Mouse (Mus musculus): ENCODE measurements at regions not wholly inside any gene's neighbourhood (a gene's known extent, or its start where the extent isn't known, plus 50 kb on each side); places are given as distances from the start of the nearest gene placed in this dataset.

- DNase-seq (ENCODE audit: low spot score in 2 of 2), result no peak
Observed at GRCm38 (mm10) chr2:173334856-173335595, 58.7 kb upstream of the Pmepa1 start.

- DNase-seq (ENCODE audit: low spot score in 2 of 2), result peak; percentile 7 to 44
Observed at GRCm38 (mm10) chr2:173335859-173336258, 59.5 kb upstream of the Pmepa1 start.

- DNase-seq (ENCODE audit: low spot score in 2 of 2), result no peak
Observed at GRCm38 (mm10) chr2:173337666-173338065, 61.3 kb upstream of the Pmepa1 start.

DNA sequence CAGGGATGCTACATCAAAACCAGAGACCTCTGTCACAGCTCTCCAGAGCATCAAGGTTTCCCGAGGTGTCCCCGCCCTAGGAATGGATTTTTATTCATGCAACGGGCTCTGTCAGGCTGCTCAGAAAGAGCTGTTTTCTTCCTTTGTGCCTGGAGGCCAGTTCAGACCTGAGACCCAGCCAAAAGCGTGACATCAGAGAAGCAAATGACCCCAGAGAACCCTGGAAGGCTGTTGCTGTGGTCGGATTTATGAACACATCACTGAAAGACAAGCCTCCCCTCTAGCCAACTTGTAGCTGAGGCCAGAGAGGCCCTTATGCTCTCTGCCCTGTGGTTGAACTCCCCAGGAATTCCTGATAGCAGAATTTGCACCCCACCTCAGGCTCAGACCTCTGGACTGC is 62.3 kb upstream of the Pmepa1 start:
- no peak for DNase-seq (ENCODE audit: low spot score in 2 of 2)

GRCm38 (mm10) chr2:173339211-173339610 is 62.9 kb upstream of the Pmepa1 start:
- no peak for DNase-seq (ENCODE audit: low spot score in 2 of 2)

DNA sequence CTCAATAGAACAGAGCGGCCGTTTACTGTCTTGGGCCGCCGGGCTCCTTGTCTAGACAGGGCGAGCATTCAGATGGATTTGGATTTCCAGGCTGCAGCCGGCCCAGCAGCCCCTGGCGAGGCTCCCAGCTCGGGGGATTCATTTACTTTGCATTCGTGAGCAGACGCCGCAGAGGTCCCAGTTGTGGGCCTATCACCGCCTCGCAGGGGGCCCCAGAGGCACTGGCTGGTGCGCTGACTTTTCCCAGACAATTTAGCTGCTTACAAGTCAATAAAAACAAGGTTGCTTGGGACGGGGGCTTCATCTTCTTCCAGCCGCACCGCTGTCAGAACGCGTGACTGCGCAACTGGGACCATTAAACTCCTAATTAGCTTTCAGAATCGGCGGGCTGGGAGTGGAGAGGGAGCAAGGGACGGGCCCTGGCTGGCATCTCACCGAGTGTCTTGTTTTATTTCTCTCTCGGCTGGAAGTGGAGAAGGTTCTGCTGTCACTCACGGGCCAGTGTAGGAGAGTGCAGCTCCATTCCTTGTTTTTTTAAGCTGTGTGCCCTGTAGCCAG is 63.8 kb upstream of the Pmepa1 start:
- DNase-seq (ENCODE audit: low spot score in 2 of 2), result peak; percentile 5 to 30

DNA sequence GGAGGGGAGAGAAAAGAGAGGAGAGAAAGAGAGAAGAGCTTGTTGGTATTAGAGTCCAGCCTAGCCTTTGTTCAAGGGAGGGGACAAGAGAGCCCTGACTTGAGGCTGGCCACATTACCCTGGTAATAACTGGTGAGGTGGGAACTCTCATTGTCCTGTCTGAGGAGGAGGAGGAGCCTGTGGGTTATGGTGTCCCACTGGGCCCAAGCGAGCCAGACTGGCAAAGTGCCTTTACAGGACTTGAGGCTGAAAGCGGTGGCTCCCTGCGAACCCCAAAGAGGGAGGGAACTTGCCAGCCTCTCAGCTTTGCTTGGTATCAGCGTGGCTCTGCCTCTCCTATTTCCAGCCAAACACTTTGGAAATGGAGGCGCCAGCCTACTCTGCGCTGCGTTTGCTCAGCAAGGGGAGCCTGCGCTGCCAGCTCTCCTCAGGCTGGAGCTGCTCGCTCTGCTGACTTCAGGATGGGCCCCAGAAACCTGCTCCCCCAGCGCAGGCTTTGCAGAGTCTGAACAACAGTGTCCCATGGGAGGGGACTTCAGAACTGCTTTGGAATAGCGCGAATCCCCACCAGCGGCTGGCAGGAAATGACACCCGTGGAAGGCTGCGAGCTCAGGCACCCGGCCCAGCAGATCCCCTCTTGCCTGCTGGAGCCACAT is 66.4 kb upstream of the Pmepa1 start:
- DNase-seq (ENCODE audit: low spot score in 2 of 2), result no peak

DNA sequence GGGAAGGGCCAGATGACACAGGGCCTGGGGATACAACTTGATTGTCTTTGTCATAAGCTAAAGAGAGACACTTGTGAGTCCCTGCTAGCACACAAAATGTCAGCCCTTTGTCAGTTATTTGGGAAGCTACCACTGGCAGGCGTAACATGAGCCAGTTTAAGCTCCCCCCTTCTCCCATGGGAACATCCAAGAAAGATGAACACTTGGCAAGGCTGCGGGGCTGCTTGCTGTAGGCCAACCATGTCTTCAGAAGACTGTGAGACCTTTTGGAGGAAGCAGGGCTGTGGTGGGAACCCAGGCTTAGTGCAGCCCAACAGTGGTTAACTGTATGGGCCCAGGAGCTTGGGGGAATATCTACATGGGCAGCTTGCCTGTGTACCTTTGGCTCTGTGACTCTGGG is 67.3 kb upstream of the Pmepa1 start:
- no peak for DNase-seq (ENCODE audit: low spot score in 2 of 2)

GRCm38 (mm10) chr2:173344221-173344620 is 67.9 kb upstream of the Pmepa1 start:
- no peak for DNase-seq (ENCODE audit: low spot score in 2 of 2)

GRCm38 (mm10) chr2:173347341-173347740 is 71.0 kb upstream of the Pmepa1 start:
- no peak for DNase-seq (ENCODE audit: low spot score in 2 of 2)

DNA sequence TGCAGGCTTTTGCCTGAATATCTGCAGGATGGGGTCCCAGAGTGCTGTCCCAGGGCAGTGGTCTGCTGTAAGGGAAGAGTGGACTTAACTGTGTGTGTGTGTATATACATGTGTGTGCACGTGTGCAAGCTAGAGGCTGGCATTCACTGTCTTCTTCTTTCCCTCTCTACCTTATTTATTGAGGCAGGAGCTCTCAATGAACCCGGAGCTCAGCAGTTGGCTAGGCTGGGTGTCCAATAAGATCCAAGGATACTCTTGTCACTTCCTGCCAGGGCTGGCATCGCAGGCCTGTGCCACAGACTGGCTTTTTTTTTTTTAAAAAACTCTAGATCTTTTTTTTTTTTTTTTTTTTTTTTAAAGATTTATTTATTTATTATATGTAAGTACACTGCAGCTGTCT is 72.4 kb upstream of the Pmepa1 start:
- no peak for DNase-seq (ENCODE audit: low spot score in 2 of 2)

GRCm38 (mm10) chr2:173349510-173349909 is 73.2 kb upstream of the Pmepa1 start:
- DNase-seq (ENCODE audit: low spot score in 2 of 2), result no peak

DNA sequence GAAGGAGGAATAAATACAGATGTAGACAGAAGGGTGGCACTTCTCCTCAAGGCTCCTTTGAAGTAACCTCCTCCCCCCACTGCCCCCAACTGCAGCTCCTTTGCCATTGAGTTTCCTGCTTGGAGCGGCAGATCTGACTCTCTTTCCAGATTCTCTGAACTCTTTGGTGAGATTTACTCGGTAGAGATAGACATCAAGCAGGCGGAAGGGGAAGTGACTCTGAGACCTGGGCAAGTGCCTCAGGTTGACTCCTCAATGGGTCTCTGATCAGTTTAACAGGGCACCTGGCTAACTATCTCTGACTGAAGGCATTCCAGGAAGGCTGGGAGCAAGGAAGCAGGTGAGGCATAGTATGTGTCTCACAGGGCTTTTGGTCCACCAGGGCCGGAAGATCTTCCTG is 73.6 kb upstream of the Pmepa1 start:
- DNase-seq (ENCODE audit: low spot score in 2 of 2), result no peak

DNA sequence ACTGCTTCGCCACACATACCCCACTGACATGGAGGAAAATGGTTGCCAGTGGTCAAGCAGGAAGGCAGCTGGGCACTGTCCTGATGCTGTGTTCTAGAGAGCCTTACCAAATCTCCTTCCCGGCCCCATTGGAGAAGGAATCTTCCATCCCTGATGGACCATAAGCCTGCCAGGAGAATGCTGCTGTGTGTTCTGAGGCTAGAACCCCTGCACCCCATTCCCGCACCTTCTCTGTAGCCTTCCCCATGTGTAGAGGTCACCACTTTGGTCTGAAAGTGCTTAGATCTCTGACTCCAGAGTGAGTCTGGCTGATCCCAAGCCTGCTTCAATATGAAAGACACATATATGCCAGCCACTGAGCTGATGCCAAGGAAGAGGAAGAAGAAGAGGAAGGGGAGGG is 74.1 kb upstream of the Pmepa1 start:
- DNase-seq (ENCODE audit: low spot score in 2 of 2), result no peak

GRCm38 (mm10) chr2:173350831-173351230 is 74.5 kb upstream of the Pmepa1 start:
- DNase-seq (ENCODE audit: low spot score in 2 of 2), result no peak

GRCm38 (mm10) chr2:173351831-173352755 is 75.8 kb upstream of the Pmepa1 start:
- DNase-seq (ENCODE audit: low spot score in 2 of 2), result no peak

DNA sequence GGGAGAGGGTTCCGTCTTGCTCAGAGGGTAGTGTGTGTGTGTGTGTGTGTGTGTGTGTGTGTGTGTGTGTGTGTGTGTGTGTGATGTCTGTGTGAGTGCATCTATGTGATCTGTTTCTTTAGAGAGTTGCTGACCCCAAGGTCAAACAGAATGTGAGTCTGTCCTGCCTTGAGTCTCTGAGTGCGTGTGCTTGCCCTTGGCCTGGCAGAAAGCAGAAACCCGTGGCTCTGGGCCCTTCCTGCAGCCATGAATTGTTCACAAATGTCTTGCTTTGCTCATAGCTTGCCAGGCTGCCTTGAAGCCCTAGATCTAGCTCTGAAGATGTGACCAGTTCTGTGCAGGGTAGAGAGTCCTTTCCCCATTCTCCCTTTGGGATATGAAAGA is 76.4 kb upstream of the Pmepa1 start:
- no peak for DNase-seq (ENCODE audit: low spot score in 2 of 2)

GRCm38 (mm10) chr2:173353435-173354241 is 77.3 kb upstream of the Pmepa1 start:
- DNase-seq (ENCODE audit: low spot score in 2 of 2), result no peak

GRCm38 (mm10) chr2:173356786-173357185 is 80.5 kb upstream of the Pmepa1 start:
- DNase-seq (ENCODE audit: low spot score in 2 of 2), result no peak

DNA sequence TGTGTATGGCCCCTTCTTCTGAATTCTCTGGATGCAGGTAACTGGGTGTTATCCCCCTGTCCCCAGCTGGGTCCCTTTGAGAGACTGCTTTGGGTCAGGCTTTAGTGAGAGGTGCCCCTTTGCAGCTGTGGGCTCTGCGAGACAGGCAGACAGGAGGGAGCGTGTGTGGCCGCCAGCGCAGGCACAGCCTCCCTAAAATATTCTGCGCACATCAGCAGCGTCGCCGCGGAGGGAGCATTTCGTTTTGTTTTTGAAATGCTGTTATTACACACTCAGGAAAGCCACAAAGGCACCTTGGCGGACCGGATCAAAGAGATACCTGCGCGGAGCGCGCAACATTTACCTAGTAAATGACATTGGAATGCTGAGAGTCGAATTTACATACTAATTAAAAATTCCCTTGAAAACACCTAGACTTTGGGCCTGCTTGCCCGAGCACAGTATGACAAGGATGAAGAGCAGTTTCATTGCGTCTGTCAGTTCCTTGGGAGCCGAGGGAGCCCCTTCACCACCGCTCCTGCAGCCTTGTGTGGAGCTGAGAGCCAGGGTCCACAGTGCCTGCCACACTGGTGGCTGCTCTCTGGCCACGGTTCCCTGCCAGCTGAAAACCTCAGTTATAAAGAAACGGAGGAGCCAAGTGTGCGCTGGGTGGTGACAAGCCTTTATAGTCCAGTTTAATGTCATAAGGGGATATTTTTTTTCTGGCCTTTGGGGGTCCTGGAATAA is 89.3 kb upstream of the Pmepa1 start:
- DNase-seq (ENCODE audit: low spot score in 2 of 2), result no peak

Data from layer of hippocampus, adult 18-20 months (tissue).